Mouse (Mus musculus): ENCODE data around the gene Dlx1.

DNA sequence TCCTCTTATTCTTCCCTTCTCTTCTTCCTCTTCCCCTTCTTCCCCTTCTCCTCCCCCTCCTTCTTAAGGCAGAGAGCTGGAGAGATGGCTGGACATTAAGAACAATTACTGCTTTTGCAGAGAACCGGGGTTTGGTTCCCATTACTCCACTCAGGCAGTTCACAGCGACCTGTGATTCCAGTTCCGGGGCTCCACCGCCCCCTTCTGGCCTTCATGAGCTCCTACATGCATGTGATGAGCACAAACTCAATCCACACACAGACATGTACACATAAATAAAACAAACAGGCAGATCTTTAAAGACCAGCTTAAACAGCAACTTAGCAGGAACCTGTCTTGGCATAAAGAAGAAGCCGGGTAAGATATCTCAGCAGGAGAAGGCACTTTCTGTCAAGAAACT lies 28.2 kb downstream of the Dlx1 start:
- no peak for TF ChIP-seq CTCF (IDR thresholded peaks at IDR 0.05; ENCODE audit: borderline replicate concordance, insufficient read depth, low read depth, low read length)
- TF ChIP-seq POLR2A (IDR thresholded peaks at IDR 0.05; ENCODE audit: borderline replicate concordance, insufficient read depth, low read length), result no peak
